Mouse (Mus musculus): Measurements from ENCODE around the gene Eva1c.

Gene Eva1c

GRCm38 (mm10) chr16:90826041-90826440, 478 bp upstream of the Eva1c start:
- DNase-seq (ENCODE audit: low read depth), result no peak

- DNase-seq (ENCODE audit: low read depth), result no peak
Observed at GRCm38 (mm10) chr16:90827498-90827897, 979 bp downstream of the Eva1c start.

- no peak for DNase-seq (ENCODE audit: low read depth)
Observed at GRCm38 (mm10) chr16:90829136-90829535, 2.6 kb downstream of the Eva1c start.

DNA sequence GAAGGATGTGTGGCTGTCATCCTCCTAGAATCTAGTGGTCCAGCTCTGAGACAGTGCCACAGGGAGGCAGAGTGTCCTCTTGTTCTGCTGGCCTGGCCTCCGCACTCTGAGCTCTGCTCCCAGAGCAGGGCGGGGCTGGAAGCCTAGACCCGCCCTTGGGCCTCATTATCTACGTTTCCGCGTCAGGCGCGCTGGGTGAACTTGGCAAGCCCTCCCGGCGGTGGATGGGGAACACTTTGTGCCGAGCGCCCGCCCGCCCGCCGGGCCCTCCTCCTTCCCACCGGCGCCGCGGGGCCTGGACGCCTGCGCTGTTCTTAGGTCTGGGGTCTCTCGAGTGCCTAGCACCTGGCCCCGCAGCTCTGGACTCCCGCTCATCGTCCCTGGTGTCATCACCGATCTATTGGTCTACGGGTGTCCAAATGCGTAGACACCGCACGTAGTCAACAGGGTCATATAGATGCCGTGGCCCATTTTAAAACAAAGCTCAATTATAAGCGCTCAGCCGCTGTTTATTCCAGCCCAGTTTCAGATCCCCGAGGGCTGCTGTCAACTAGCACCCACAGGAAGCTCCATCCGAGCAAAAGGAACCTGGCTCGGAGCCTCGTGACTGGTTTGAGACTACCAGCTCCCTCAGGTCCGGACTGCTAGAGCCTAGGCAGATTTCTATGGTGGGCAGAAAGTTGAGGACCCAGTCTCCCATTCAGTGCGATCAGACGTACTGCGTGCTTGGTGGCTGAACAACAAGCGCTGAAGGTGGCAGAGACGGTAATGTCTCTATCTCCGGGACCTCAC, 3.6 kb downstream of the Eva1c start:
- DNase-seq (ENCODE audit: low read depth), result peak; percentile 75

- DNase-seq (ENCODE audit: low read depth), result peak; percentile 80
Observed at GRCm38 (mm10) chr16:90830686-90831439, 4.3 kb downstream of the Eva1c start.

GRCm38 (mm10) chr16:90831676-90832075, 5.2 kb downstream of the Eva1c start:
- DNase-seq (ENCODE audit: low read depth), result no peak

- DNase-seq (ENCODE audit: low read depth), result peak; percentile 64
Observed at GRCm38 (mm10) chr16:90832495-90832894, 6.0 kb downstream of the Eva1c start.

- no peak for DNase-seq (ENCODE audit: low read depth)
Observed at GRCm38 (mm10) chr16:90833041-90833791, 6.7 kb downstream of the Eva1c start.

DNA sequence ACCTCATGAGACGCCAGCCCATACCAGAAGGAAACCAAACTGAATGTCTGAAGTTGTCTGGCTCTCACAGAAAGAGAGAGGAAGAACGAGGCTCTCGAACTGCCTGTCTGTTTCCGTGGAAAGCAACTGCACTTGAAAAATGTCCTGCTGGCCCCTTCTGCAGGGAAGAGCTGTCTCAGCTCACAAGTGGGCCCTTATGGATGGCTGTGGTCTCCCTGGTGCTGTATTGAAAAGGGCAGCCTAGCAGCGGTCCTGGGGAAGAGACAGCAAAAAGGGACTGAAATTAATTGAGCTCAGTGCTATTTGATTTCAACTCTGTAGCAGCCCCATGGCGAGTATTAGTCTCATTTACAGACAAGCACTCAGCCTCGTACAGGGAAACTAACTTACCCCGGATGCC, 10.9 kb downstream of the Eva1c start:
- no peak for DNase-seq (ENCODE audit: low read depth)

GRCm38 (mm10) chr16:90842164-90842563, 15.6 kb downstream of the Eva1c start:
- DNase-seq (ENCODE audit: low read depth), result no peak

GRCm38 (mm10) chr16:90845038-90845437, 18.5 kb downstream of the Eva1c start:
- DNase-seq (ENCODE audit: low read depth), result peak; percentile 77

DNA sequence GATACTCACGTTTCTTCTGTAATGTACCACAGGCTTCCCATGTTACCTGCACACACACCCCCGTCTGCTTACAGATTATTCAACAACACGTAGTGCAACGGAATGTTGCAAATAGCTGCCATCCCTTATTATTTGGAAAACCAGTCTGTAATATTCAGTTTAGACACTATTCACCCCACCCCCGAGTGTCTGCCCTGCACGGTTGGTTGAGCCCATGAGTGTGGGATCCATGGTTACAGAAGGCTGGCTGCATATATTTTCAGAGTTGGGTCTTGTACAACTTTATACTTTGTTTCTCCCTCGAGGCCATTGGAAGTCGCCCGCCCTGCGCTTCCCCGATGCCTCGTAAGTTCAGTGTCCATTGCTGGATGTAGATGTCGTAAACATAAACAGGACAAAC, 19.1 kb downstream of the Eva1c start:
- DNase-seq (ENCODE audit: low read depth), result no peak

- no peak for DNase-seq (ENCODE audit: low read depth)
Observed at GRCm38 (mm10) chr16:90848697-90849096, 22.2 kb downstream of the Eva1c start.

GRCm38 (mm10) chr16:90849262-90849661, 22.7 kb downstream of the Eva1c start:
- no peak for DNase-seq (ENCODE audit: low read depth)

GRCm38 (mm10) chr16:90850881-90851280, 24.4 kb downstream of the Eva1c start:
- DNase-seq (ENCODE audit: low read depth), result no peak

DNA sequence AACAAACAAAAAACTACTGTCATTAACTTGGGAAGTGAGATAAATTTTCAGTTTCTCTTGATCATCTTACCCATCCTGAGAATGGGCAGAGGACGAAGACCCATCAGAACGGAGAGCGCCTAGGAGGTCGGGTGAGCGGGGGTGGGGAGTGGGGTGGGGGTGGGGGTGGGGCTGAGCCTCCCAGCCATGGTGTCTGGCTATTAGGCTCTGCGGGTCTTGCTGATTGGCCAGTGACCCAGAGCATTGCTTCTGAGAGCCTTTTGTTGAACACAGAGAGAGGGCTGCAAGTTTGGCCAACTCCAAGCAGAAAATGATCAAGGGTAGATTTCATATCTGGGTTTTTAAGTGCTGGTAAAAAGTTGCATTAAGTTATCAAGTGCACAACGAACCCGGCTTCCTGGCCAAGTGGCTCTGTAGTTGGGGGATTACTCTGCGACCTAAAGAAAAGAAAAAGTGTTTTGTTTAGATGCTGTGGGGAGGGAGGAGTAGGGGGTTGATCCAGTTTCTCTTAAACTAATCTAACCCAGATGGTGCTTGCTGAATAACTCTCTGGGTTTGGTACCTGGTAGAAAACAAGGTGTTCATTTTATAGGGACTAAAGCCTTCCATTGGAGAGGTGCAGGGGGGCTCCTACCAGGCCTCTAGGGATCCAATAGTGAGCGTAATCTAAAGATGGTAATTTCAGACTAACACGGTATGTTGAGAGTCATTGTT, 25.3 kb downstream of the Eva1c start:
- DNase-seq (ENCODE audit: low read depth), result no peak

DNA sequence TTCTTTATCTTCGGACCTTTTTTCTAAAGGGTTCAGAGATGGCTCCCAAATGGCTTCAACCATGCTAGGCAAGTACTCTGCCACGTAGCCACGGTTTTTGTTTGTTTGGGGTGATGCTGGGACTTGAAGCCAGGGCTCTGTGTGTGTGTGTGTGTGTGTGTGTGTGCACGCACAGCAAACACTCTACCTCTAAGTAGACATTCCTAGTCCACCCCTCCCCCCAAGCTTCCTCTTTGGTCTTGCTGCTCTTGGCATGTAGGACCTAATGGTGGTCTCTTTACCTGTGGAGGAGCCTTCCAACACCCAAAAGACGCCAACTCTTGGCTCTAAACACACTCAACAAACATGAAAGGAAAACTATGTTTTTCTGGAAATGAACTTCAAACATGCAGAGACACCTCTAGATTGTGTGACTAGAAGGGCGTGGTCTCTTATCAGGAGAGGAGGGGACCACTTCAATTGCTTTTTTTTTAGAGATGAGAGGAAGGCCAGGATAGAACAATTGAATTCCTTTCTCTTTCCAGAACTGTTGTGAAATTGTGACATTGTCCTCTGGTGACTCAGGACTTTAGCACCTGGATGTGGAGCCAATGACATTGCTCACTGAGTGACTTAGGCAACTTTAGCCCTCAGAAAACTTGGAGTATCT, 30.2 kb downstream of the Eva1c start:
- DNase-seq (ENCODE audit: low read depth), result no peak

DNA sequence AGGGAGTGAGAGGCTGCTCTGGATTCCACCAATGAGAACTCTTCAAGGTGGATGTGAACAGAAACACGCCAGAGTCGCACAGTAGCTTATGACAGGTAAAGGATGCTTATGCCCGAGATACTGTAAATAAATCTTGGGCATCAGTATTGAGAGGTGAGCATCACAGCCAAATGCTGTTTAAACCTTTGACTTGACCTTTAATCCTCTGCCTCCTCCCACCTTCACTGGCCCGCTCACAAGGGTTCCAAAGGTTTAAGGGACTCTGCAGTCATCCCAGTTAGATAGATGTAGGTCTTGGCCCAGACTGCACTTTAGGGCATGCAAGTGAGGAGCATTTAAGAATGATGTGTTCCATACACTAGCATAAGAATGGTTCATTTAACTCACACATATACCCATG, 31.7 kb downstream of the Eva1c start:
- no peak for DNase-seq (ENCODE audit: low read depth)

GRCm38 (mm10) chr16:90863036-90863435, 36.5 kb downstream of the Eva1c start:
- DNase-seq (ENCODE audit: low read depth), result peak; percentile 31

GRCm38 (mm10) chr16:90863468-90864046, 37.0 kb downstream of the Eva1c start:
- no peak for DNase-seq (ENCODE audit: low read depth)

- peak; percentile 32 for DNase-seq (ENCODE audit: low read depth)
Observed at GRCm38 (mm10) chr16:90864693-90865092, 38.2 kb downstream of the Eva1c start.

Measured in NIH3T3 (cell line).